Mouse (Mus musculus) neural tube, embryonic 15.5 days (tissue): Measurements from ENCODE around the gene Sh2b2. TPM values are rescaled to one million over a fixed set of nuclear protein-coding genes. Genes with fewer than 3 reads are reported as not detected.

ENCODE experiments used
- ATAC-seq: fragments of 200-750 bp; cut with Nextera tagmentation; 2 replicates; pipeline ENCODE4 v1.8.0; 2017; ENCODE audit warnings: mild to moderate bottlenecking, moderate TSS enrichment, moderate library complexity; ENCODE audit not compliant: low FRiP score
- H3K27ac ChIP-seq: fragments of 300-500 bp; sonication (generic); replicated peaks from 2 replicates; pipeline ENCODE4 v1.5.1; 2015; ENCODE audit warnings: mild to moderate bottlenecking, inconsistent platforms
- H3K27me3 ChIP-seq: fragments of 300-500 bp; sonication (generic); replicated peaks from 2 replicates; pipeline ENCODE4 v1.6.1; 2015; ENCODE audit warnings: inconsistent platforms
- H3K36me3 ChIP-seq: fragments of 300-500 bp; sonication (generic); 2 replicates; pipeline ENCODE4 v1.6.1; 2015; ENCODE audit warnings: inconsistent platforms
- H3K4me1 ChIP-seq: fragments of 300-500 bp; sonication (generic); 2 replicates; pipeline ENCODE4 v1.6.1; 2015; ENCODE audit warnings: inconsistent platforms
- H3K4me2 ChIP-seq: fragments of 300-500 bp; sonication (generic); 2 replicates; pipeline ENCODE4 v1.6.1; 2015; ENCODE audit warnings: inconsistent platforms, mild to moderate bottlenecking, moderate library complexity
- H3K4me3 ChIP-seq: fragments of 300-500 bp; sonication (generic); replicated peaks from 2 replicates; pipeline ENCODE4 v1.5.1; 2015; ENCODE audit warnings: mild to moderate bottlenecking, inconsistent platforms
- H3K9ac ChIP-seq: fragments of 300-500 bp; sonication (generic); replicated peaks from 2 replicates; pipeline ENCODE4 v1.6.1; 2015; ENCODE audit warnings: mild to moderate bottlenecking, inconsistent platforms
- H3K9me3 ChIP-seq: fragments of 300-500 bp; sonication (generic); replicated peaks from 2 replicates; pipeline ENCODE4 v1.6.1; 2016; ENCODE audit warnings: inconsistent platforms
- WGBS: fragments of 180-500 bp; shearing (Covaris S2); methylation state at CpG from one replicate; pipeline ENCODE4 v1.1.7; 2015; ENCODE audit warnings: mixed read lengths; 5-methylcytosine and 5-hydroxymethylcytosine counted together
- polyA plus RNA-seq: library from polyadenylated mRNA; unstranded; fragments of >200 nt; fragmentation: Nextera tagmentation; extraction: Ambion mirVana; gene quantifications from 2 replicates; pipeline ENCODE4 v1.2.1, GENCODE M21; 2015

Gene Sh2b2
- polyA plus RNA-seq, 1 experiment from 2014 or later, result 24.1 TPM

GRCm38 (mm10) chr5:136263342-136263741, 17.0 kb upstream of the Sh2b2 start:
- Histone ChIP-seq H3K27me3 (no peaks in the 10 kb centered on the region), H3K9me3 (no peaks in the 10 kb centered on the region), H3K4me1 (no peaks in the 10 kb centered on the region), H3K27ac (no peak overlapping the region), H3K36me3 (no peaks in the 10 kb centered on the region), H3K4me2 (no peak overlapping the region), H3K9ac (no peak overlapping the region), H3K4me3 (no peak overlapping the region)
- 81% methylated on average over 4 of the region's 4 CpGs for WGBS
- no peak for ATAC-seq

DNA sequence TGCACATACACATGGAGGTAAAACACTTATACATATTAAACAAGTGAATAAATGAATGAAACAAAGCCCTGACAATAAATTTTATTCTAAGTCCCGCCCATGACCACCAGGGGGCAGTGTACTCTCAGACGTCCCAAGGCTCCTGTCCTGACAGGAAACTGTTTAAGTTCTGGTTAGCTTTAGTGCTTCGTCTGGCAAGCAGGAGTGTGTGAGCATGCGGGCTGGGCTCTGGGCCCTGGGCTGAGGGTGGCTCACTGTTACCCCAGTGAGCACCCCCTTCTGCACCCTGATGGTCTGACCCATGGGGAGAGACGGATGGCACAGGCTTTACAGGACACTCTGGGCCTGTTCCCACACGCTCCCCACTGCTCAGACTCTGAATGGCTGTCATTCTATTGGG, 12.6 kb upstream of the Sh2b2 start:
- Histone ChIP-seq H3K27ac (no peak overlapping the region), H3K4me1 (no peaks in the 10 kb centered on the region), H3K9ac (no peak overlapping the region), H3K27me3 (no peaks in the 10 kb centered on the region), H3K4me3 (no peak overlapping the region), H3K4me2 (no peak overlapping the region), H3K9me3 (no peaks in the 10 kb centered on the region), H3K36me3 (no peaks in the 10 kb centered on the region)
- peak; percentile 32; the same call in 1 of the 2 replicates for ATAC-seq
- 32% methylated on average over 6 of the region's 6 CpGs for WGBS

DNA sequence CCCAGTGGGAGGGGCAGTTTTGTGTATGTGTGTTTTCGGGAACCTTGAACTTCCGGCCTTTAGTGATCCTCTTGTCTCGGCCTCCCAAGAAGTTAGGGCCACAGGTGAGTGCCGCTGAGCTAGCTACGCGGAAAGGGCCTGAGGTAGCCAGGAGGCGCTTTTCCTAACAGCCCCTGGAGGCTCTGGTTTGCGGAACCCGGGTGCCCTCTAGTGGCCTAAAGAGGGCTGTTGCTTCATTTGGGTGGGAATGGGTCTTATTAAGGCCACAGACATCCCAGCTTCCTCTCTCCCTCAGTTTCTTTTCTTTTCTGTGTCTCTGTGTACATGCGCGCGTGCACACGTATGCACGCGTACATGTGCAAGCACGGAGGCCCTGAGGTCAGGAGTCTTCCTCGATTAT, 6.5 kb upstream of the Sh2b2 start:
- no peak overlapping the region for H3K4me2 ChIP-seq
- no peaks in the 10 kb centered on the region for H3K9me3 ChIP-seq
- H3K27me3 ChIP-seq, result no peaks in the 10 kb centered on the region
- no peak overlapping the region for H3K27ac ChIP-seq
- no peak for ATAC-seq
- no peak overlapping the region for H3K4me3 ChIP-seq
- WGBS, result 18% methylated on average over 17 of the region's 17 CpGs
- no peak overlapping the region for H3K9ac ChIP-seq
- no peaks in the 10 kb centered on the region; the same call in 1 of the 2 replicates for H3K36me3 ChIP-seq
- H3K4me1 ChIP-seq, result no peaks in the 10 kb centered on the region

DNA sequence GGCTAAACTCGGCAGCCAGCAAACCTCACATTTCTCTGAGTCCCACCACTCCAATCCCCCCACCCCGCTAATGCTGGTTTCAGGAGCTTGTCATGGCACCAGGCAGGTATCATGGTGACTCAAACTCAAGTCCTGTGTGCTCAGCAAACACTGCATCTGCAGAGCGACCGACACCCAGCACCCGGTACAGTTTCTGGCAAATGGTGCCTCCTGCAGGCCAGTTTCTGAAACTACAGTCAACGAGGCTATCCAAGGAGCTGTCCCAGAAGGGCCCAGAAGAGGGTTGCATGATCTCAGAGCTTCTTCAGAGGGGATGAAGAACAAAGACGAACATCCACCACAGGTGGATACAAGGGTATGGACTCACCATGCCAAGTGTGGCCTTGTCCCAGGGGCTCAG, 4.6 kb upstream of the Sh2b2 start:
- H3K9ac ChIP-seq, result no peak overlapping the region
- no peaks in the 10 kb centered on the region for H3K9me3 ChIP-seq
- H3K4me2 ChIP-seq, result no peak overlapping the region
- H3K27ac ChIP-seq, result no peak overlapping the region
- H3K4me1 ChIP-seq, result peaks cover 2% of the 10 kb centered on the region; the same call in 1 of the 2 replicates
- H3K27me3 ChIP-seq, result no peaks in the 10 kb centered on the region
- 47% methylated on average over 7 of the region's 7 CpGs for WGBS
- ATAC-seq, result no peak
- H3K36me3 ChIP-seq, result no peaks in the 10 kb centered on the region; the same call in 1 of the 2 replicates
- H3K4me3 ChIP-seq, result no peak overlapping the region

DNA sequence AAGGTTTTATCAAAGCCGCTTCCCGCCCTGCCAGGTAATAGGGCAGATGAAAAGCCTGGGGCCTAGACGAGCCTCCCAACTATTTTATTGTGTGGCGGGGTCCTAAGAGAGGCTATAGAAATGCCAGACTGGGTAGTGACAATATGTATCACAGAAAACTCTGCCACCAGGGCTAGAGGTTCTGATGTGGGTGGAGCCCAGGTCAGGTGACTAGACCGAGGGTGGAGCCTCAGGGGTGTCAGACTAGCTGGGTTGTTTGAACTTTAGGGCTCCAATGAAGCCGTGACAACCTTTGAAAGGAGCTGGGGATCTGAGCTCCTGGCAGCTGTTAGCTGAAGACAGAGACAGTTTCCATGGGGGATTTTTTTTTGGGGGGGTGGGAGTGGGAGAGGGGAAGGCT, 2.1 kb upstream of the Sh2b2 start:
- Histone ChIP-seq H3K36me3 (no peaks in the 10 kb centered on the region; the same call in 1 of the 2 replicates), H3K27me3 (no peaks in the 10 kb centered on the region), H3K4me3 (no peak overlapping the region), H3K4me2 (no peak overlapping the region), H3K9me3 (no peaks in the 10 kb centered on the region), H3K9ac (no peak overlapping the region), H3K4me1 (peaks cover 15% of the 10 kb centered on the region), H3K27ac (no peak overlapping the region)
- 57% methylated on average over 6 of the region's 6 CpGs for WGBS
- no peak for ATAC-seq

DNA sequence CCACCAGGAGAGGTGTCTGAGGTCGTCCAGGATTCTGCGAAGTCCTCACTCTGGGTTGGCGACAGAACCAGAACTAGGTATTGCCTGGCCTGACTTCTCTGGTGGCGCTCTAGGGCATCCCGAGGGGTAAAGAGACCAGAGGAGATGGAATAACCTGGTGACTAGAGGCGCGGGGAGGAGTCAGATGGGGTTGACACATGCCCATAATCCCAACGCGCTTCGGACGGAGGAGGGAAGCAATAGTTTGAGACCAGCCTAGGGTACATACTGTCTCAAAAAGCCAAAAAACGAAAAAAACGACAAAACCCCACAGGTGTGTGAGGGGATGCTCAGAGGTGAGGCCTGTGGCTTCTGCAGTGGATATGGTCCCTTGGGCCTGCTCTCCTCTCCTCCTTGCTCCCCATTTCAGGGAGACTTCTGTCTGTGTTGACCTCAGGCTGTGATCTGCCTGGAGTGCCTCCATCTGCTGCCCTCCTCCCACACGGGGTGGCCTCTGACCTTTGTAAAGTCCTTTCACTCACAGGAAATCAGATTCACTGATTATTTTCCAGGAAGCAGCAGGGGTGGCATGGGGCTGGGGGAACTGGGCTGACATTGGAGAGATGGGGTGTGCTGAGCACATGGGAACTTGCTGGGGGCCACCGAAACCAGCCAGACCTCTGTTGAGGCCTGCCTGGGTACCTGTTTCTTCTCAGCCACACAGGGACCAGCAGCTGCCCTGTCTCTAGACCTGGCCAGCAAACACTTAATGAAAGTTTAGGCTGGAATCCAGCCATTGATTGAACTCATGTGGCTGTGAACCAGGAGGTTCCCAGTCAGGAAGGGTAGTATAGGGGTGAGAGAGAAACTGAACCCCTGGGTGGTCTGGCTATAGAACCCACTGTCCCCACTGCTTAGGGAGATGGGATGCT, 560 bp downstream of the Sh2b2 start:
- peak overlapping the region; percentile 89 for H3K4me2 ChIP-seq
- H3K4me1 ChIP-seq, result peaks cover 42% of the 10 kb centered on the region
- ATAC-seq, result peak; percentile 46
- no peaks in the 10 kb centered on the region for H3K9me3 ChIP-seq
- peak overlapping the region; percentile 89; the same call in 1 of the 2 replicates for H3K9ac ChIP-seq
- no peaks in the 10 kb centered on the region; the same call in 1 of the 2 replicates for H3K36me3 ChIP-seq
- H3K27ac ChIP-seq, result peak overlapping the region; percentile 91
- 16% methylated on average over 15 of the region's 15 CpGs for WGBS
- no peaks in the 10 kb centered on the region for H3K27me3 ChIP-seq
- H3K4me3 ChIP-seq, result peak overlapping the region; percentile 93

GRCm38 (mm10) chr5:136244762-136245540, 1.4 kb downstream of the Sh2b2 start:
- peak overlapping the region; percentile 89 for H3K9ac ChIP-seq
- ATAC-seq, result peak; percentile 82
- peaks cover 49% of the 10 kb centered on the region for H3K4me1 ChIP-seq
- peak overlapping the region; percentile 93 for H3K4me3 ChIP-seq
- H3K36me3 ChIP-seq, result no peaks in the 10 kb centered on the region
- H3K4me2 ChIP-seq, result peak overlapping the region; percentile 89
- H3K27ac ChIP-seq, result peak overlapping the region; percentile 91
- no peaks in the 10 kb centered on the region for H3K9me3 ChIP-seq
- H3K27me3 ChIP-seq, result no peaks in the 10 kb centered on the region
- WGBS, result under 1% methylated on average over 45 of the region's 57 CpGs

- H3K9ac ChIP-seq, result peak overlapping the region; percentile 89
- peak overlapping the region; percentile 89 for H3K4me2 ChIP-seq
- H3K27ac ChIP-seq, result peak overlapping the region; percentile 91
- H3K9me3 ChIP-seq, result no peaks in the 10 kb centered on the region
- H3K36me3 ChIP-seq, result no peaks in the 10 kb centered on the region
- peak overlapping the region; percentile 93 for H3K4me3 ChIP-seq
- peak; percentile 50 for ATAC-seq
- H3K27me3 ChIP-seq, result no peaks in the 10 kb centered on the region
- peaks cover 49% of the 10 kb centered on the region for H3K4me1 ChIP-seq
- under 1% methylated on average over 62 of the region's 67 CpGs for WGBS
Measured at GRCm38 (mm10) chr5:136243851-136244761, 2.2 kb downstream of the Sh2b2 start.

DNA sequence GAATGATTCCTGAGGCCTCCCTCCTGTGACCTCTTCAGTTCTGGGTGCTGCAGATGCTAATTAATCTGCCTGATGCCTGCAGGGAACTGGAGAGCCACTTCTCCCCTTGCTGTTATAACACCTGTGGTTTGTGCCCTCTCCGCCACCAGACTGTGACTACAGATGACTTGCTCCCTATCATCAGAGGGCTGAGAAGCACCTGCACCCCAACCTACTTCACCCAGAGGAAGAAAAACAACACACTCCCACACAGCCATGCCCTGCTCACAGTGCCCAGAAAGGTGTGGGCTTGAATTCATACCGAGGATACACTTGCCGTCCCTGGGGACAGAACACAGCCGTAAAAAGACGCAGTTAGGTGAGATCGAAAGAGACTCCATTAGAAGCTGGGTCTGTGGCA, 5.2 kb downstream of the Sh2b2 start:
- no peak for ATAC-seq
- 63% methylated on average over 6 of the region's 6 CpGs for WGBS

GRCm38 (mm10) chr5:136240381-136240780, 6.0 kb downstream of the Sh2b2 start:
- peaks cover 68% of the 10 kb centered on the region for H3K4me1 ChIP-seq

More for the DNA sequence above, 5.2 kb downstream of the Sh2b2 start:
- Histone ChIP-seq H3K27ac (no peak overlapping the region), H3K4me1 (peaks cover 72% of the 10 kb centered on the region), H3K4me2 (peak overlapping the region; percentile 3; the same call in 1 of the 2 replicates), H3K36me3 (no peaks in the 10 kb centered on the region), H3K27me3 (no peaks in the 10 kb centered on the region), H3K9ac (no peak overlapping the region; the same call in 1 of the 2 replicates), H3K4me3 (no peak overlapping the region), H3K9me3 (no peaks in the 10 kb centered on the region)

GRCm38 (mm10) chr5:136237607-136238006, 8.7 kb downstream of the Sh2b2 start:
- Histone ChIP-seq H3K27ac (no peak overlapping the region), H3K4me3 (peak overlapping the region; percentile 35), H3K9me3 (no peaks in the 10 kb centered on the region), H3K27me3 (no peaks in the 10 kb centered on the region), H3K9ac (peak overlapping the region; percentile 31), H3K4me1 (peaks cover 70% of the 10 kb centered on the region), H3K36me3 (no peaks in the 10 kb centered on the region), H3K4me2 (peak overlapping the region; percentile 63)
- WGBS, result 5% methylated on average over 19 of the region's 19 CpGs
- ATAC-seq, result 0 out of 2 replicates have a peak, but pooled peaks have one; percentile 22

More at GRCm38 (mm10) chr5:136240381-136240780, 6.0 kb downstream of the Sh2b2 start:
- WGBS, result 37% methylated on average over 1 of the region's 1 CpGs
- Histone ChIP-seq H3K36me3 (no peaks in the 10 kb centered on the region), H3K9me3 (no peaks in the 10 kb centered on the region), H3K4me2 (no peak overlapping the region), H3K9ac (no peak overlapping the region), H3K27ac (no peak overlapping the region), H3K4me3 (no peak overlapping the region), H3K27me3 (no peaks in the 10 kb centered on the region)
- no peak for ATAC-seq
